Comparison of ENCODE assay signal across 9 mouse cellular contexts in genomic region chr2:153561564-153561963, GRCm38 (mm10). TPM values are rescaled to one million over a fixed set of nuclear protein-coding genes. Genes with fewer than 3 reads are reported as not detected.
DNase-seq lines count a peak whose midpoint lies in the region; ATAC-seq and TF ChIP-seq lines count a peak whose summit lies in the region.
"Had no signal": no experiment of that assay in that cellular context is flagged by ENCODE, and none has a peak within 500 bp of the region (broad histone marks: within the 10 kb centered on the region; RNA-seq: fewer than 3 reads in every experiment).

No protein-coding gene starts in this region.

- H3K4me3 ChIP-seq in G1E (ENCODE audit: low read depth, low read length): peak overlapping the region; percentile 34; the same call in 1 of the 2 replicates
- H3K4me3 ChIP-seq in heart, postnatal 0 days (ENCODE audit: low read depth, low read length): peak overlapping the region; percentile 12; the same call in 1 of the 2 replicates
- H3K4me3 ChIP-seq in liver, embryonic 16.5 days (ENCODE audit: low read depth, low read length): no peak overlapping the region
- no peak overlapping the region for H3K4me3 ChIP-seq in layer of hippocampus, adult 2 months

- peak; percentile 47 for DNase-seq in adrenal gland, adult 2 months
- DNase-seq in adrenal gland, postnatal 4 days (ENCODE audit: low spot score in 2 of 2): no peak
- DNase-seq in G1E (ENCODE audit: low spot score): no peak
- peak; percentile 45 for DNase-seq in heart, postnatal 0 days (ENCODE audit: low spot score)
- DNase-seq in layer of hippocampus, adult 9-10 months (ENCODE audit: low spot score): no peak
- no peak for DNase-seq in left cerebral cortex, adult 11 months (ENCODE audit: low spot score)
- no peak for DNase-seq in layer of hippocampus, adult 2 months (ENCODE audit: low spot score in 2 of 2)
- DNase-seq: cerebellum, adult 2 months had no signal

- no peaks in the 10 kb centered on the region for H3K36me3 ChIP-seq in G1E (replicated peaks)
- no peaks in the 10 kb centered on the region for H3K36me3 ChIP-seq in heart, postnatal 0 days (replicated peaks; ENCODE audit: control insufficient read depth, insufficient read depth, low read length)
- H3K36me3 ChIP-seq in liver, embryonic 16.5 days (ENCODE audit: control insufficient read depth, insufficient read depth): no peaks in the 10 kb centered on the region

- H3K27ac ChIP-seq in heart, postnatal 0 days (ENCODE audit: low read depth): peak overlapping the region; percentile 93
- peak overlapping the region; percentile 31; the same call in 1 of the 2 replicates for H3K27ac ChIP-seq in liver, embryonic 16.5 days (ENCODE audit: low read length)
- no peak overlapping the region; the same call in 1 of the 2 replicates for H3K27ac ChIP-seq in layer of hippocampus, adult 2 months

- H3K27me3 ChIP-seq in G1E (ENCODE audit: insufficient read depth, low read length): peaks cover 69% of the 10 kb centered on the region
- no peaks in the 10 kb centered on the region for H3K27me3 ChIP-seq in heart, postnatal 0 days (ENCODE audit: control insufficient read depth, insufficient read depth, low read length)
- H3K27me3 ChIP-seq in liver, embryonic 16.5 days (ENCODE audit: control insufficient read depth, insufficient read depth, low read depth, low read length): no peaks in the 10 kb centered on the region

- ATAC-seq in G1E (ENCODE audit: extremely low read depth, insufficient number of reproducible peaks, low FRiP score, poor library complexity, severe bottlenecking): peak; percentile 25; the same call in 1 of the 2 replicates
- ATAC-seq in heart, postnatal 0 days (ENCODE audit: insufficient read depth, low read depth): peak; percentile 54
- peak; percentile 40 for ATAC-seq in liver, embryonic 16.5 days (ENCODE audit: low read depth)

- peaks cover 33% of the 10 kb centered on the region for H3K4me1 ChIP-seq in G1E (ENCODE audit: insufficient read depth, low read depth, low read length)
- peaks cover 27% of the 10 kb centered on the region for H3K4me1 ChIP-seq in heart, postnatal 0 days (ENCODE audit: control insufficient read depth, insufficient read depth)
- H3K4me1 ChIP-seq in liver, embryonic 16.5 days (ENCODE audit: control insufficient read depth, low read depth, low read length): peaks cover 40% of the 10 kb centered on the region

- no peak for TF ChIP-seq EP300 in heart, postnatal 0 days (IDR thresholded peaks at IDR 0.05; ENCODE audit: low read depth)

- H3K4me2 ChIP-seq in heart, postnatal 0 days (ENCODE audit: low read depth, low read length): peak overlapping the region; percentile 56
- H3K4me2 ChIP-seq in liver, embryonic 16.5 days (ENCODE audit: low read depth, low read length): peak overlapping the region; percentile 69

- no peak for TF ChIP-seq CTCF in G1E (IDR thresholded peaks at IDR 0.05; ENCODE audit: low read depth, low read length)
- no peak for TF ChIP-seq CTCF in heart, postnatal 0 days (IDR thresholded peaks at IDR 0.05; ENCODE audit: low read depth)
- no peak for TF ChIP-seq CTCF in layer of hippocampus, adult 2 months (conservative IDR thresholded peaks at IDR 0.05)

- WGBS in heart, postnatal 0 days: 0% methylated on average over 5 of the region's 5 CpGs
- WGBS in liver, embryonic 16.5 days (ENCODE audit: insufficient replicate concordance): 18% methylated on average over 5 of the region's 5 CpGs

- H3K9ac ChIP-seq in heart, postnatal 0 days (replicated peaks; ENCODE audit: low read depth, low read length): peak overlapping the region; percentile 53
- H3K9ac ChIP-seq in liver, embryonic 16.5 days (ENCODE audit: low read depth, low read length): no peak overlapping the region; the same call in 1 of the 2 replicates

- no peaks in the 10 kb centered on the region for H3K9me3 ChIP-seq in G1E (replicated peaks)
- H3K9me3 ChIP-seq in heart, postnatal 0 days (replicated peaks; ENCODE audit: control insufficient read depth, low read length): no peaks in the 10 kb centered on the region
- H3K9me3 ChIP-seq in liver, embryonic 16.5 days (replicated peaks; ENCODE audit: control insufficient read depth, low read length): no peaks in the 10 kb centered on the region

RNA-seq across cellular contexts. Expression of gene Nol4l, which starts 31.8 kb away (rescaled TPM):
- 10 to 100 TPM; 11.5 to 16.4 TPM for total RNA-seq in adrenal gland, adult 2 months (2021)
- polyA plus RNA-seq in adrenal gland, adult 2 months (2012; rRNA removed): 6.5 and 9.2 TPM in 2 replicates
- total RNA-seq in adrenal gland, postnatal 4 days (2021): 10 to 100 TPM; 26.7 to 26.9 TPM
- total RNA-seq in G1E (2014; fragmentation: Nextera tagmentation): 39.2 and 45.3 TPM in 2 replicates
- 13.5 and 13.9 TPM in 2 replicates for total RNA-seq in G1E (2017)
- 19.8 and 23.4 TPM in 2 replicates for polyA plus RNA-seq in G1E (2012)
- total RNA-seq in heart, postnatal 0 days (2014; rRNA removed; ENCODE audit: low replicate concordance): 10.2 and 13.1 TPM in 2 replicates
- polyA plus RNA-seq in heart, postnatal 0 days (2015; fragmentation: Nextera tagmentation; extraction: Ambion mirVana): 4.3 TPM in 2 replicates
- polyA plus RNA-seq in liver, embryonic 16.5 days (2015; fragmentation: Nextera tagmentation; extraction: Ambion mirVana): 3.9 and 4.3 TPM in 2 replicates
- total RNA-seq in layer of hippocampus, adult 2 months (2021): 10 to 100 TPM; 47.6 to 52.1 TPM

Comparison
In these comparisons a context has a peak if more than half of its experiments do, and no peak if none do; other contexts are left out.
1. DNase-seq: peak in adrenal gland, adult 2 months (single experiment) and heart, postnatal 0 days (single experiment); none in adrenal gland, postnatal 4 days (0 of 2), G1E (single experiment), layer of hippocampus, adult 9-10 months (single experiment), left cerebral cortex, adult 11 months (single experiment) and layer of hippocampus, adult 2 months (0 of 2).
2. H3K4me3 ChIP-seq: peak in G1E (single experiment) and heart, postnatal 0 days (single experiment); none in liver, embryonic 16.5 days (single experiment) and layer of hippocampus, adult 2 months (single experiment).
3. Peak in every context shown above with its lines, with median percentiles within 50 percentile points of each other: ATAC-seq.